Mouse (Mus musculus): ENCODE data around the gene Gm10024. TPM values are rescaled to one million over a fixed set of nuclear protein-coding genes. Genes with fewer than 3 reads are reported as not detected.
A peak's percentile ranks its signal among the peaks of the same experiment; 100 is the strongest.
"Not testable (repeated sequence)": the region's sequence is repeated elsewhere in the genome, so short reads cannot be mapped to it uniquely, and the experiment has no call there.

Gene Gm10024
- polyA plus RNA-seq, 1 experiment from 2014 or later: not detected

GRCm38 (mm10) chr10:77685895-77686664, 25.2 kb upstream of the Gm10024 start, which contains the start of gene Tspear:
Gene Tspear (plus strand): TSS chr10:77686569.
- 3% methylated on average over 22 of the region's 22 CpGs for WGBS
- Histone ChIP-seq H3K36me3 (ENCODE audit: insufficient read depth, low read length) (no peaks in the 10 kb centered on the region), H3K9ac (replicated peaks; ENCODE audit: low read length) (no peak within 1 kb of the TSS), H3K4me2 (replicated peaks; ENCODE audit: low read depth, low read length) (no peak within 1 kb of the TSS), H3K9me3 (ENCODE audit: low read length) (no peaks in the 10 kb centered on the region), H3K27ac (ENCODE audit: low read length) (no peak within 1 kb of the TSS), H3K27me3 (ENCODE audit: insufficient read depth, low read length) (peaks cover 37% of the 10 kb centered on the region), H3K4me3 (ENCODE audit: low read length) (no peak within 1 kb of the TSS), H3K4me1 (ENCODE audit: insufficient read depth, low read length) (0 out of 2 replicates have a peak, but pooled peaks cover 2% of the 10 kb centered on the region)
- ATAC-seq (ENCODE audit: low FRiP score, low TSS enrichment): peak; percentile 63; the same call in 1 of the 2 replicates

DNA sequence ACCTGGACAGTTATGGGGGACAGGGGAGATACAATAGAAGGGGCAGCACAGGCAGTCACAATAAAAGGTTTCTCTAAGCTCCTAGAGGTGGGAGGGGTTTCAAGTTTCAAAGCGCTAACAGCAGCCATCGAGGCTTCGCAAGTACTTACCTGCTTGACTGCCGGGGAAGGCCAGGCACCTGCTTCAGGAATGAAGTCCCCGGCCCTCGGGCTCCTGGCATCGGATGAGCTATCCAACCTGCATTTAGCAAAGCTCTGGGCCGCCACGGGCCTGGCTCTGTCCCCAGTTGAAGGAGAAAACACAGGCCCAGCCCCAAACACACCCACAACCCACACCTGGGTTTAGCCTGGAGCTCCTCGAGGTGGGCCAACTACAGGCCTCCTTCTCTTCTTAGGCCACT, 24.2 kb upstream of the Gm10024 start:
- 0 out of 2 replicates have a peak, but pooled peaks cover 2% of the 10 kb centered on the region for H3K4me1 ChIP-seq (ENCODE audit: insufficient read depth, low read length)
- peaks cover 37% of the 10 kb centered on the region for H3K27me3 ChIP-seq (ENCODE audit: insufficient read depth, low read length)
- H3K36me3 ChIP-seq (ENCODE audit: insufficient read depth, low read length): no peaks in the 10 kb centered on the region
- H3K27ac ChIP-seq (ENCODE audit: low read length): no peak overlapping the region
- no peak overlapping the region for H3K4me2 ChIP-seq (replicated peaks; ENCODE audit: low read depth, low read length)
- no peak overlapping the region for H3K4me3 ChIP-seq (ENCODE audit: low read length)
- H3K9ac ChIP-seq (replicated peaks; ENCODE audit: low read length): no peak overlapping the region
- H3K9me3 ChIP-seq (ENCODE audit: low read length): no peaks in the 10 kb centered on the region
- no peak for ATAC-seq (ENCODE audit: low FRiP score, low TSS enrichment)
- 13% methylated on average over 10 of the region's 10 CpGs for WGBS

GRCm38 (mm10) chr10:77690356-77690807, 20.9 kb upstream of the Gm10024 start, which contains the start of gene Gm19402:
Gene Gm19402 (minus strand): TSS chr10:77690757.
- not testable (repeated sequence) for ATAC-seq (ENCODE audit: low FRiP score, low TSS enrichment); H3K27ac ChIP-seq (ENCODE audit: low read length); H3K4me2 ChIP-seq (replicated peaks; ENCODE audit: low read depth, low read length); H3K4me3 ChIP-seq (ENCODE audit: low read length); H3K9ac ChIP-seq (replicated peaks; ENCODE audit: low read length); H3K36me3 ChIP-seq (ENCODE audit: insufficient read depth, low read length); H3K4me1 ChIP-seq (ENCODE audit: insufficient read depth, low read length); H3K9me3 ChIP-seq (ENCODE audit: low read length)
- peaks cover 22% of the 10 kb centered on the region for H3K27me3 ChIP-seq (ENCODE audit: insufficient read depth, low read length)
- WGBS: 72% methylated on average over 3 of the region's 3 CpGs

GRCm38 (mm10) chr10:77697133-77697532, 14.1 kb upstream of the Gm10024 start, which contains the start of gene Gm9508:
Gene Gm9508 (minus strand): TSS chr10:77697233.
- no peaks in the 10 kb centered on the region for H3K36me3 ChIP-seq (ENCODE audit: insufficient read depth, low read length)
- H3K4me1 ChIP-seq (ENCODE audit: insufficient read depth, low read length): no peaks in the 10 kb centered on the region
- no peaks in the 10 kb centered on the region for H3K9me3 ChIP-seq (ENCODE audit: low read length)
- H3K4me2 ChIP-seq (replicated peaks; ENCODE audit: low read depth, low read length): no peak within 1 kb of the TSS
- no peaks in the 10 kb centered on the region for H3K27me3 ChIP-seq (ENCODE audit: insufficient read depth, low read length)
- H3K27ac ChIP-seq (ENCODE audit: low read length): no peak within 1 kb of the TSS
- no peak within 1 kb of the TSS for H3K4me3 ChIP-seq (ENCODE audit: low read length)
- WGBS: 30% methylated on average over 4 of the region's 4 CpGs
- no peak for ATAC-seq (ENCODE audit: low FRiP score, low TSS enrichment)
- H3K9ac ChIP-seq (replicated peaks; ENCODE audit: low read length): no peak within 1 kb of the TSS

- Histone ChIP-seq H3K27ac (ENCODE audit: low read length) (no peak within 1 kb of the TSS), H3K4me3 (ENCODE audit: low read length) (no peak within 1 kb of the TSS), H3K9me3 (ENCODE audit: low read length) (peaks cover 12% of the 10 kb centered on the region), H3K27me3 (ENCODE audit: insufficient read depth, low read length) (no peaks in the 10 kb centered on the region), H3K9ac (replicated peaks; ENCODE audit: low read length) (no peak within 1 kb of the TSS), H3K36me3 (ENCODE audit: insufficient read depth, low read length) (no peaks in the 10 kb centered on the region), H3K4me2 (replicated peaks; ENCODE audit: low read depth, low read length) (no peak within 1 kb of the TSS), H3K4me1 (ENCODE audit: insufficient read depth, low read length) (no peaks in the 10 kb centered on the region)
- WGBS: 92% methylated on average over 1 of the region's 1 CpGs
- no peak for ATAC-seq (ENCODE audit: low FRiP score, low TSS enrichment)
Measured at GRCm38 (mm10) chr10:77706326-77706725, 4.9 kb upstream of the Gm10024 start, which contains the start of gene Gm10272. Gene Gm10272 (plus strand): TSS chr10:77706626.

GRCm38 (mm10) chr10:77709831-77710230, 1.4 kb upstream of the Gm10024 start:
- WGBS: 76% methylated on average over 3 of the region's 3 CpGs
- no peak overlapping the region for H3K9ac ChIP-seq (replicated peaks; ENCODE audit: low read length)
- H3K27me3 ChIP-seq (ENCODE audit: insufficient read depth, low read length): no peaks in the 10 kb centered on the region
- ATAC-seq (ENCODE audit: low FRiP score, low TSS enrichment): no peak
- H3K9me3 ChIP-seq (ENCODE audit: low read length): 0 out of 2 replicates have a peak, but pooled peaks cover 3% of the 10 kb centered on the region
- H3K4me3 ChIP-seq (ENCODE audit: low read length): no peak overlapping the region
- no peaks in the 10 kb centered on the region for H3K4me1 ChIP-seq (ENCODE audit: insufficient read depth, low read length)
- no peak overlapping the region for H3K27ac ChIP-seq (ENCODE audit: low read length)
- no peak overlapping the region for H3K4me2 ChIP-seq (replicated peaks; ENCODE audit: low read depth, low read length)
- H3K36me3 ChIP-seq (ENCODE audit: insufficient read depth, low read length): no peaks in the 10 kb centered on the region

GRCm38 (mm10) chr10:77713734-77714133, 2.5 kb downstream of the Gm10024 start:
- Histone ChIP-seq H3K9me3 (ENCODE audit: low read length) (no peaks in the 10 kb centered on the region), H3K9ac (replicated peaks; ENCODE audit: low read length) (no peak overlapping the region), H3K36me3 (ENCODE audit: insufficient read depth, low read length) (no peaks in the 10 kb centered on the region), H3K27me3 (ENCODE audit: insufficient read depth, low read length) (no peaks in the 10 kb centered on the region), H3K4me1 (ENCODE audit: insufficient read depth, low read length) (no peaks in the 10 kb centered on the region), H3K27ac (ENCODE audit: low read length) (no peak overlapping the region), H3K4me3 (ENCODE audit: low read length) (no peak overlapping the region), H3K4me2 (replicated peaks; ENCODE audit: low read depth, low read length) (no peak overlapping the region)
- no peak for ATAC-seq (ENCODE audit: low FRiP score, low TSS enrichment)
- 57% methylated on average over 4 of the region's 4 CpGs for WGBS

DNA sequence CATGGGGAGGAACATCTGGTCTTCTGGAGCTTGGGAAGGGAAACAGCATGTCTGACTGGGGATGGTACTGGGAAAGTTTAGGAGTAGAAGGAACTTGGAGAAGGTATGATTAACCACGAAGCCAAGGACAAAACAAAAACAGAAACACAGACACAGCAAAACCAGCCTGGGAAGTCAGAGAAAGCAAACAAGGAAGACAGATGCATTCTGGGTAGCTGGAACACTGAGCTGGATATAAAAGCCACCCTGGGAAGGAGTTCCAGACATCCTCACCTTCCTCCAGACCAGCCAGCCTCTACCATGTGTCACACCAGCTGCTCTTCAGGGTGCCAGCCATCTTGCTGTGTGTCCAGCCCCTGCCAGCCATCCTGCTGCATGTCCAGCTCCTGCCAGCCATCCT, 4.2 kb downstream of the Gm10024 start, which contains the start of gene Gm10142:
Gm10142 (plus strand) TSS at position 301 of the 400 bp plus-strand sequence.
- 92% methylated on average over 1 of the region's 1 CpGs for WGBS
- Histone ChIP-seq H3K9ac (replicated peaks; ENCODE audit: low read length) (no peak within 1 kb of the TSS), H3K4me2 (replicated peaks; ENCODE audit: low read depth, low read length) (no peak within 1 kb of the TSS), H3K4me1 (ENCODE audit: insufficient read depth, low read length) (no peaks in the 10 kb centered on the region), H3K27ac (ENCODE audit: low read length) (no peak within 1 kb of the TSS), H3K9me3 (ENCODE audit: low read length) (peaks cover 5% of the 10 kb centered on the region; the same call in 1 of the 2 replicates), H3K27me3 (ENCODE audit: insufficient read depth, low read length) (no peaks in the 10 kb centered on the region), H3K36me3 (ENCODE audit: insufficient read depth, low read length) (no peaks in the 10 kb centered on the region), H3K4me3 (ENCODE audit: low read length) (no peak within 1 kb of the TSS)
- ATAC-seq (ENCODE audit: low FRiP score, low TSS enrichment): no peak

- H3K4me1 ChIP-seq (ENCODE audit: insufficient read depth, low read length); H3K4me2 ChIP-seq (replicated peaks; ENCODE audit: low read depth, low read length); ATAC-seq (ENCODE audit: low FRiP score, low TSS enrichment); H3K27me3 ChIP-seq (ENCODE audit: insufficient read depth, low read length); H3K9ac ChIP-seq (replicated peaks; ENCODE audit: low read length); H3K9me3 ChIP-seq (ENCODE audit: low read length); H3K4me3 ChIP-seq (ENCODE audit: low read length); H3K27ac ChIP-seq (ENCODE audit: low read length); H3K36me3 ChIP-seq (ENCODE audit: insufficient read depth, low read length): not testable (repeated sequence)
- WGBS: 85% methylated on average over 1 of the region's 1 CpGs
Measured at GRCm38 (mm10) chr10:77720299-77720698, 9.0 kb downstream of the Gm10024 start, which contains the start of gene Krtap12-1. Gene Krtap12-1 (plus strand): TSS chr10:77720599.

DNA sequence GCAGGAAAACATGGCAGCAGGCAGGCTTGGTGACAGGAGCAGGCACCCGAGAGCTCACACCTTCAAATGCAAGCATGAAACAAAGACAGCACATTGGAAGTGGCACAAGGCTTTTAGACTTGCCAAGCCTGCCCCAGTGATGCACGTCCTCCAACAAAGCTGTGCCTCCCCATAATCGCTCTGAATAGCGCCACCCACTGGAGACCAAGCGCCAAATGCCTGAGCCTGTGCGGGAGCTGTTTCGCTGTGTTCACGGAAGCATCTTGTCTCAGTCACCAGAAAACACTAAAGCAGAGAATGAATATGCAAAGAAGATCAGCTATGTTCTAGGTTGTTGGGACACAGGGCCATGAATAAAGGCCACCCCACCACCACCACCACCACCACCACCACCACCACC, 13.6 kb downstream of the Gm10024 start:
- Histone ChIP-seq H3K4me1 (ENCODE audit: insufficient read depth, low read length) (no peaks in the 10 kb centered on the region), H3K27me3 (ENCODE audit: insufficient read depth, low read length) (no peaks in the 10 kb centered on the region), H3K9me3 (ENCODE audit: low read length) (peaks cover 5% of the 10 kb centered on the region; the same call in 1 of the 2 replicates), H3K36me3 (ENCODE audit: insufficient read depth, low read length) (no peaks in the 10 kb centered on the region), H3K4me2 (replicated peaks; ENCODE audit: low read depth, low read length) (no peak overlapping the region), H3K9ac (replicated peaks; ENCODE audit: low read length) (no peak overlapping the region), H3K4me3 (ENCODE audit: low read length) (no peak overlapping the region), H3K27ac (ENCODE audit: low read length) (no peak overlapping the region)
- 75% methylated on average over 8 of the region's 8 CpGs for WGBS
- no peak for ATAC-seq (ENCODE audit: low FRiP score, low TSS enrichment)

All from kidney, embryonic 16.5 days (tissue).